Mouse (Mus musculus): ENCODE measurements around the gene Gal3st2c.
"Not testable (repeated sequence)": the region's sequence is repeated elsewhere in the genome, so short reads cannot be mapped to it uniquely, and the experiment has no call there.

Gal3st2c gene

DNA sequence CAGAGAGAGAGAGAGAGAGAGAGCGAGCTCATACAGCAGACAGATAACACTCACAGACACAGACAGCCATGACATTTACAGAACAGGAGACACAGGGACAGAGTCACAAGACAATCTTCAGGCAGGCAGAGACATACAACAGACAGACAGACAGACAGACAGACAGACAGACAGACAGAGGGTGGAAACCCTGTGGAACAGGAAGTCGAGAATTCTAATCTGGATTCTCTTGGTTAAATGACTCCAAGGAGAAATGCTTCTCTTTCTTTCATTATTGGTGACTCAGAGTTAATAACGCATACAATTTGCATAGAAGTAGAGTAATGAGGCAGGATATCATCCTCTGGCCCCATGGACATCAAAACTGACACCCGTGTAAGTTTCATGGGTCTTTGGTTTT lies 56.2 kb downstream of the Gal3st2c start:
- DNase-seq (ENCODE audit: low spot score): no peak

- DNase-seq (ENCODE audit: low spot score): no peak
These were observed 60.8 kb downstream of the Gal3st2c start for GRCm38 (mm10) chr1:94051104-94051503.

DNA sequence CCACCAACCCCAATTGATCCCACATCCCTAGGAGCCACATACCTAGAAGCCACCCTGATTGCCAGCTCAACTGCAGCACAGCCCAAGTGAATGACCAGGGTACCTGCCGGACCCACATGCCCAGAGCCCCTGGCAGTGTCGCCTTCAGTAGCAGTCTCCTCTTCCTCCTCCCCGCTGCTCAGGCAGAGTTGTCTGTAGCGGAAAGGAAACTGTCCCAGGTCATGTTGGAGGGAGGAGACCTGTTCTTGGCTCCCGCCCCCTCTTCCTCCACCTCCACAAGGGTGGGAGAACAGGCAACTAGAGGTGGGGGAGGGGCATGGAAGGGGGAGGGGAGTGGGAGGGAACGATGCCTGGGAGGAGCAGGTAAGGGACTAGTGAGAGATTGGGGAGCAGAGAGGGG lies 62.1 kb downstream of the Gal3st2c start, which contains the start of gene Pdcd1:
Gene Pdcd1, minus strand, starts transcription at position 181 of the 400 bp plus-strand sequence.
- DNase-seq (ENCODE audit: low spot score): no peak

GRCm38 (mm10) chr1:94053530-94054216 lies 63.4 kb downstream of the Gal3st2c start:
- peak; percentile 76 for DNase-seq (ENCODE audit: low spot score)

DNA sequence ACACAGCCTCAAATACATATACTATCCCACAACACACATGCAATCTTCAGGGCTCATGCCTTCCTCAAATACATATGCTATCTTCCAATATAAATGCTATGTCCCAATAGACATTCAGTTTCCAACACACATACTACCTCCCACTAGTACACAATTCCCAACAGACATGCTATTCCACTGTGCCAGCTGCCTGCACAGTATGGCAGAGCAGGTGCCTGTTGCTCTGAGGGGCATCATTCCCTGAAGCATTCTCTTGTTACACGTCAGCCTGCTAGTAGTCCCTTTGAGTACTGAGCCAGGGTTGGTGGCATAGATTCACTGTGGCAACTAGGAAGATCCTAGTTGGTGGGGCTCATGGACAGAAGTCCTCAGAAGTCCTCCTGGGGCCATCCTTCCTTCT lies 64.2 kb downstream of the Gal3st2c start:
- DNase-seq (ENCODE audit: low spot score): no peak

- DNase-seq (ENCODE audit: low spot score): no peak
These were observed 65.7 kb downstream of the Gal3st2c start for GRCm38 (mm10) chr1:94055966-94056365.

- no peak for DNase-seq (ENCODE audit: low spot score)
These were observed 67.1 kb downstream of the Gal3st2c start for GRCm38 (mm10) chr1:94057401-94057800.

DNA sequence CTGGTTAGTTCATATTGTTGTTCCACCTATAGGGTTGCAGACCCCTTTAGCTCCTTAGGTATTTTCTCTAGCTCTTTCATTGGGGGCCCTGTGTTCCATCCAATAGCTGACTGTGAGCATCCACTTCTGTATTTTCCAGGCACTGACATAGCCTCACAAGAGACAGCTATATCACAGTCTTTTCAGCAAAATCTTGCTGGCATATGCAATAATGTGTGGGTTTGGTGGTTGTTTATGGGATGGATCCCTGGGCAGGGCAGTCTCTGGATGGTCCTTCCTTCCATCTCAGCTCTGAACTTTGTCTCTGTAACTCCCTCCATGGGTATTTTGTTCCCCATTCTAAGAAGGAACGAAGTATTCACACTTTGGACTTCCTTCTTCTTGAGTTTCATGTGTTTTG lies 68.0 kb downstream of the Gal3st2c start:
- not testable (repeated sequence) for DNase-seq (ENCODE audit: low spot score)

Data from left cerebral cortex, adult 11 months (tissue).